Mouse (Mus musculus): ENCODE data around the gene Zc3h15.

DNA sequence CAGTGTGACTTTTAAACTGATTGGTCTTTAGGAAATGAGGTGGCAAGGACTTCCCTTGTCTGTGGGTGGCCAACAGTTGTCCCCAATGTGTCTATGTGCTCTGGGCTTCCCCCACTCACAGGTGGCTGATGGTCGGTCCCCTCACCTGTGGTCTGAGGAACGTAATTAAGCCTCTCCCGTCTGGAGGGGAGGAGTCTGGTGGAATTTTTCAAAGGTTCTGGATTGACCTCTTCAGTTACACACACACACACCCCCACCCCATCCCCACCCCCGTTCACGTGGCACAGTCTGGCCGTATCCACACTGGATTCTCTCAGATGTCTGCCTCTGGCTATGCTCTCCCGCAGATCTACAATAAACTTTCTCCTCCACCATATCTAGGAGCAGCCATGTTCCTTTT, 49.8 kb downstream of the Zc3h15 start:
- no peak for TF ChIP-seq POLR2A (IDR thresholded peaks at IDR 0.05; ENCODE audit: control insufficient read depth in 1 of 2, insufficient read depth in 1 of 2, low read depth in 1 of 2, low read length in 2 of 2, poor library complexity in 1 of 2)
- no peak for TF ChIP-seq CTCF (IDR thresholded peaks at IDR 0.05 in 2 of 3, conservative IDR thresholded peaks at IDR 0.05 in 1 of 3; ENCODE audit: control insufficient read depth in 1 of 3, insufficient read depth in 1 of 3, low read depth in 2 of 3, low read length in 3 of 3, poor library complexity in 1 of 3, severe bottlenecking in 1 of 3)
- no peak for TF ChIP-seq USF2 (IDR thresholded peaks at IDR 0.05; ENCODE audit: borderline replicate concordance in 1 of 2, insufficient read depth in 1 of 2, low read depth in 1 of 2, low read length in 2 of 2)
- TF ChIP-seq E2F4 (IDR thresholded peaks at IDR 0.05; ENCODE audit: borderline replicate concordance, low read depth, low read length), result no peak
- no peak for TF ChIP-seq MXI1 (IDR thresholded peaks at IDR 0.05; ENCODE audit: low read depth, low read length)
- TF ChIP-seq POLR2AphosphoS2 (IDR thresholded peaks at IDR 0.05; ENCODE audit: low read length), result no peak
- no peak for TF ChIP-seq MEF2A (IDR thresholded peaks at IDR 0.05; ENCODE audit: extremely low read depth, insufficient replicate concordance, low read depth, low read length, poor library complexity, severe bottlenecking)
- TF ChIP-seq KAT2A (conservative IDR thresholded peaks at IDR 0.05; ENCODE audit: low read depth, low read length), result no peak
- TF ChIP-seq GABPA (IDR thresholded peaks at IDR 0.05; ENCODE audit: low read depth, low read length), result no peak
